32 mouse cellular contexts compared by ENCODE assay signal in genomic region chr4:89530050-89530911, GRCm38 (mm10).
DNase-seq lines count a peak whose midpoint lies in the region; ATAC-seq and TF ChIP-seq lines count a peak whose summit lies in the region.
"Had no signal": no experiment of that assay in that cellular context is flagged by ENCODE, and none has a peak within 500 bp of the region (broad histone marks: within the 10 kb centered on the region; RNA-seq: fewer than 3 reads in every experiment).

No protein-coding gene starts in this region.

- no peaks in the 10 kb centered on the region for H3K27me3 ChIP-seq in CH12.LX (replicated peaks)
- no peaks in the 10 kb centered on the region; the same call in 1 of the 2 replicates for H3K27me3 ChIP-seq in hindbrain, postnatal 0 days (ENCODE audit: insufficient read depth, low read length)

- peak; percentile 100 for TF ChIP-seq EP300 in CH12.LX (IDR thresholded peaks at IDR 0.05; ENCODE audit: low read length)

- H3K4me1 ChIP-seq in CH12.LX (ENCODE audit: control insufficient read depth in 1 of 2, insufficient read depth in 2 of 2) = peaks cover 21 to 71% of the 10 kb centered on the region in 2 experiments
- H3K4me1 ChIP-seq in hindbrain, postnatal 0 days (ENCODE audit: insufficient read depth, low read length) = no peaks in the 10 kb centered on the region
- H3K4me1 ChIP-seq: embryonic facial prominence, embryonic 13.5 days; forebrain, embryonic 10.5 days; forebrain, embryonic 15.5 days; heart, embryonic 10.5 days; heart, embryonic 15.5 days; intestine, embryonic 15.5 days; limb, embryonic 12.5 days; liver, embryonic 15.5 days; lung, embryonic 15.5 days; neural tube, embryonic 12.5 days had no signal

- TF ChIP-seq CTCF in CH12.LX (conservative IDR thresholded peaks at IDR 0.05 in 1 of 2, IDR thresholded peaks at IDR 0.05 in 1 of 2; ENCODE audit: low read depth in 2 of 2, low read length in 2 of 2) = no peak
- TF ChIP-seq CTCF in hindbrain, postnatal 0 days (IDR thresholded peaks at IDR 0.05; ENCODE audit: low read depth) = no peak

- 91% methylated on average over 5 of the region's 5 CpGs for WGBS in hindbrain, postnatal 0 days

- DNase-seq in frontal cortex, postnatal 25 days (ENCODE audit: low spot score in 2 of 2) = no peak
- DNase-seq in 416B (ENCODE audit: low read depth) = peak; percentile 50
- DNase-seq in CH12.LX (ENCODE audit: extremely low read depth) = peak; percentile 90
- DNase-seq in induced T-regulatory cell, adult 2 months (ENCODE audit: low read depth) = peak; percentile 44
- no peak for DNase-seq in heart, postnatal 36 days
- no peak for DNase-seq in layer of hippocampus, adult 18-20 months (ENCODE audit: low spot score in 2 of 2)
- no peak for DNase-seq in hindbrain, postnatal 0 days (ENCODE audit: low spot score)
- DNase-seq: adrenal gland, postnatal 25 days; B cell, adult 2 months; cerebellum, adult 18-20 months; cerebellum, postnatal 10 days; gastrocnemius, postnatal 14 days; heart, postnatal 4 days; kidney, adult 2 months; layer of hippocampus, adult 9-11 months; lung, postnatal 36 days; thymus, postnatal 25 days had no signal

- H3K27ac ChIP-seq in CH12.LX (ENCODE audit: insufficient read depth, low read depth) = peak overlapping the region; percentile 96
- H3K27ac ChIP-seq in hindbrain, postnatal 0 days = no peak overlapping the region
- H3K27ac ChIP-seq: embryonic facial prominence, embryonic 13.5 days; forebrain, embryonic 10.5 days; forebrain, embryonic 15.5 days; heart, embryonic 10.5 days; heart, embryonic 15.5 days; hindbrain, embryonic 14.5 days; intestine, embryonic 15.5 days; kidney, postnatal 0 days; limb, embryonic 12.5 days; liver, embryonic 15.5 days; lung, embryonic 15.5 days; neural tube, embryonic 12.5 days had no signal

- dilution Hi-C loops in CH12.LX (cut with MboI; ENCODE audit: extremely low pct_ligation_motif_present, extremely low pct_unique_long_range_greater_than_20kb, low sequenced_read_pairs) = no loop called here

- intact Hi-C loops in heart, postnatal 36 days (cut with DNase I) = no loop called here

- peak; percentile 84 for ATAC-seq in frontal cortex, adult (ENCODE audit: low TSS enrichment)
- no peak for ATAC-seq in hindbrain, postnatal 0 days
- ATAC-seq: forebrain, embryonic 15.5 days; intestine, embryonic 15.5 days; midbrain, embryonic 16.5 days had no signal

- TF ChIP-seq POLR2A in CH12.LX (IDR thresholded peaks at IDR 0.05; ENCODE audit: low read depth, low read length) = peak; percentile 65

- peak overlapping the region; percentile 91 for H3K4me2 ChIP-seq in CH12.LX (ENCODE audit: insufficient read depth, low read depth, poor library complexity, severe bottlenecking)
- H3K4me2 ChIP-seq in hindbrain, postnatal 0 days (ENCODE audit: low read depth, low read length) = no peak overlapping the region
- H3K4me2 ChIP-seq: embryonic facial prominence, embryonic 13.5 days; forebrain, embryonic 15.5 days; heart, embryonic 15.5 days; hindbrain, embryonic 14.5 days; intestine, embryonic 15.5 days; limb, embryonic 12.5 days; liver, embryonic 15.5 days; lung, embryonic 15.5 days; midbrain, embryonic 11.5 days; neural tube, embryonic 12.5 days had no signal

- no peaks in the 10 kb centered on the region for H3K79me2 ChIP-seq in CH12.LX (replicated peaks; ENCODE audit: control insufficient read depth, extremely low read depth, insufficient read depth, poor library complexity, severe bottlenecking)

- peak overlapping the region; percentile 86 for H3K9ac ChIP-seq in CH12.LX (ENCODE audit: insufficient read depth, low read depth)
- no peak overlapping the region for H3K9ac ChIP-seq in hindbrain, postnatal 0 days (replicated peaks; ENCODE audit: low read length)
- H3K9ac ChIP-seq: embryonic facial prominence, embryonic 13.5 days; forebrain, embryonic 15.5 days; heart, embryonic 15.5 days; hindbrain, embryonic 14.5 days; intestine, embryonic 15.5 days; limb, embryonic 12.5 days; liver, embryonic 15.5 days; lung, embryonic 15.5 days; neural tube, embryonic 12.5 days had no signal

- no peaks in the 10 kb centered on the region for H3K9me3 ChIP-seq in CH12.LX (replicated peaks; ENCODE audit: low read length)
- H3K9me3 ChIP-seq in hindbrain, postnatal 0 days (ENCODE audit: low read length) = no peaks in the 10 kb centered on the region
- H3K9me3 ChIP-seq: embryonic facial prominence, embryonic 13.5 days; forebrain, embryonic 10.5 days; forebrain, embryonic 15.5 days; heart, embryonic 10.5 days; heart, embryonic 15.5 days; intestine, embryonic 15.5 days; limb, embryonic 12.5 days; liver, embryonic 15.5 days; lung, embryonic 15.5 days; neural tube, embryonic 12.5 days had no signal

- H3K4me3 ChIP-seq in CH12.LX (replicated peaks in 1 of 3; ENCODE audit: low read depth in 2 of 3, low read length in 2 of 3, poor library complexity in 1 of 3) = peak overlapping the region in 2 of 3 experiments; percentile 31 to 48
- H3K4me3 ChIP-seq in hindbrain, postnatal 0 days (ENCODE audit: low read length) = no peak overlapping the region
- H3K4me3 ChIP-seq: embryonic facial prominence, embryonic 13.5 days; forebrain, embryonic 10.5 days; forebrain, embryonic 15.5 days; heart, embryonic 10.5 days; heart, embryonic 15.5 days; intestine, embryonic 15.5 days; limb, embryonic 12.5 days; liver, embryonic 15.5 days; lung, embryonic 15.5 days; neural tube, embryonic 12.5 days had no signal

- TF ChIP-seq RAD21 in CH12.LX (IDR thresholded peaks at IDR 0.05; ENCODE audit: low read depth, low read length) = no peak

- in situ Hi-C loops in CH12.LX (cut with MboI; ENCODE audit: low pct_ligation_motif_present, low pct_unique_long_range_greater_than_20kb, low sequenced_read_pairs) = no loop called here

- H3K36me3 ChIP-seq in CH12.LX (replicated peaks in 1 of 2; ENCODE audit: control insufficient read depth in 1 of 2, insufficient read depth in 1 of 2, low read length in 1 of 2) = no peaks in the 10 kb centered on the region
- no peaks in the 10 kb centered on the region for H3K36me3 ChIP-seq in hindbrain, postnatal 0 days (ENCODE audit: insufficient read depth, low read length)
- H3K36me3 ChIP-seq: embryonic facial prominence, embryonic 13.5 days; forebrain, embryonic 10.5 days; forebrain, embryonic 15.5 days; heart, embryonic 10.5 days; heart, embryonic 15.5 days; intestine, embryonic 15.5 days; limb, embryonic 12.5 days; liver, embryonic 15.5 days; lung, embryonic 15.5 days; neural tube, embryonic 12.5 days had no signal

TF ChIP-seq in CH12.LX, 34 proteins besides CTCF, POLR2A, EP300 and RAD21:
- TF ChIP-seq E2F4 (IDR thresholded peaks at IDR 0.05; ENCODE audit: insufficient replicate concordance, low read depth, low read length) (peak; percentile 63; the same call in 1 of the 2 replicates), JUND (conservative IDR thresholded peaks at IDR 0.05; ENCODE audit: low read depth, low read length) (peak; percentile 100), ETS1 (conservative IDR thresholded peaks at IDR 0.05; ENCODE audit: low read depth, low read length) (peak; percentile 100), ZMIZ1 (IDR thresholded peaks at IDR 0.05; ENCODE audit: low read depth, low read length) (peak; percentile 76), MAX (IDR thresholded peaks at IDR 0.05; ENCODE audit: low read length) (peak; percentile 82), TBP (conservative IDR thresholded peaks at IDR 0.05; ENCODE audit: low read depth, low read length) (peak; percentile 84), MEF2A (IDR thresholded peaks at IDR 0.05; ENCODE audit: borderline replicate concordance, low read depth, low read length) (peak; percentile 100), PAX5 (IDR thresholded peaks at IDR 0.05; ENCODE audit: low read length) (no peak), NELFE (IDR thresholded peaks at IDR 0.05; ENCODE audit: low read depth, low read length) (peak; percentile 56; the same call in 1 of the 2 replicates), RCOR1 (conservative IDR thresholded peaks at IDR 0.05; ENCODE audit: low read depth, low read length) (peak; percentile 89; the same call in 1 of the 2 replicates), ZKSCAN1 (IDR thresholded peaks at IDR 0.05; ENCODE audit: borderline replicate concordance, low read depth, low read length) (no peak), TCF12 (IDR thresholded peaks at IDR 0.05; ENCODE audit: low read depth, low read length) (peak; percentile 99), CHD2 (IDR thresholded peaks at IDR 0.05; ENCODE audit: low read length) (peak; percentile 85), ZC3H11A (IDR thresholded peaks at IDR 0.05; ENCODE audit: low read depth, low read length) (no peak), JUN (IDR thresholded peaks at IDR 0.05; ENCODE audit: insufficient read depth, low read depth, low read length) (peak; percentile 100), ZNF384 (IDR thresholded peaks at IDR 0.05; ENCODE audit: low read depth, low read length) (peak; percentile 21; the same call in 1 of the 2 replicates), UBTF (IDR thresholded peaks at IDR 0.05; ENCODE audit: low read depth, low read length) (no peak), POLR2AphosphoS2 (IDR thresholded peaks at IDR 0.05; ENCODE audit: low read depth, low read length) (peak; percentile 89), IRF4 (IDR thresholded peaks at IDR 0.05; ENCODE audit: low read depth, low read length) (peak; percentile 97), HCFC1 (IDR thresholded peaks at IDR 0.05; ENCODE audit: low read depth, low read length) (no peak), SMC3 (IDR thresholded peaks at IDR 0.05; ENCODE audit: low read depth, low read length) (no peak), CHD1 (IDR thresholded peaks at IDR 0.05; ENCODE audit: low read depth, low read length) (peak; percentile 98), BHLHE40 (IDR thresholded peaks at IDR 0.05; ENCODE audit: low read depth, low read length) (peak; percentile 91), MAFK (IDR thresholded peaks at IDR 0.05; ENCODE audit: insufficient replicate concordance, low read length) (peak; percentile 98), MXI1 (IDR thresholded peaks at IDR 0.05; ENCODE audit: low read depth, low read length) (peak; percentile 60; the same call in 1 of the 2 replicates), GABPA (IDR thresholded peaks at IDR 0.05; ENCODE audit: insufficient replicate concordance, low read depth, low read length) (no peak), SIN3A (IDR thresholded peaks at IDR 0.05; ENCODE audit: low read length) (peak; percentile 94), MYC (IDR thresholded peaks at IDR 0.05; ENCODE audit: low read depth, low read length) (peak; percentile 98), MAZ (IDR thresholded peaks at IDR 0.05; ENCODE audit: low read depth, low read length) (peak; percentile 50; the same call in 1 of the 2 replicates)

Comparison
In these comparisons a context has a peak if more than half of its experiments do, and no peak if none do; other contexts are left out.
1. DNase-seq: peak in 416B (single experiment), CH12.LX (single experiment) and induced T-regulatory cell, adult 2 months (single experiment); none in frontal cortex, postnatal 25 days (0 of 2), heart, postnatal 36 days (0 of 2), layer of hippocampus, adult 18-20 months (0 of 2) and hindbrain, postnatal 0 days (single experiment).